Mouse (Mus musculus) skeletal muscle tissue, adult 2 months (tissue): ENCODE data around the gene Kif2c.
"Not testable (repeated sequence)": the region's sequence is repeated elsewhere in the genome, so short reads cannot be mapped to it uniquely, and the experiment has no call there.

Experiments used
- DNase-seq: peaks from one replicate; pipeline ENCODE4 v3.0.0-alpha.2; 2012; ENCODE audit warnings: low read depth, low spot score

Gene Kif2c

DNA sequence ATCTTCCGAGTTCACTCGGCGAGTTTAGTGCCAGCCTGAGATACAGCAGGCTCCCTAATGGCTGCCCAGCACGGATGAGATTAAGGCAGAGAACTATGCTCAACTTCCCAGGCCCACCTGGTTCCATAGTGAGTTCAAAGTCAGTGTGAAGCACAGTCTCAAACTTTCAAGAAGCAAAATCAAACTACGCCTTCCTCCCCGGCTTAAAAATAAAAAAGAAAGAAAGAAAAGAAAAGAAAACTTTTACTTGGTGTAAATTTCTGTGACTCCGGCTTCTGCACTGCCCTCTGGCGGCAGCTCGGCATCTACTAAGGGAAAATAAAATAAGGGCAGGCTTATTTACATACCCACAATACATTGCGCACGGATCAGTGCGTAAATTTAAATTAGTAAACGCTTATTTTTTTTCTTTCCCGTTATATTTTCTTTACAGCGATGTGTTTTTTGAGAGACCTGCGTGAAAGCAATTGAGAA is 7.0 kb upstream of the Kif2c start:
- DNase-seq, result peak; percentile 87

DNA sequence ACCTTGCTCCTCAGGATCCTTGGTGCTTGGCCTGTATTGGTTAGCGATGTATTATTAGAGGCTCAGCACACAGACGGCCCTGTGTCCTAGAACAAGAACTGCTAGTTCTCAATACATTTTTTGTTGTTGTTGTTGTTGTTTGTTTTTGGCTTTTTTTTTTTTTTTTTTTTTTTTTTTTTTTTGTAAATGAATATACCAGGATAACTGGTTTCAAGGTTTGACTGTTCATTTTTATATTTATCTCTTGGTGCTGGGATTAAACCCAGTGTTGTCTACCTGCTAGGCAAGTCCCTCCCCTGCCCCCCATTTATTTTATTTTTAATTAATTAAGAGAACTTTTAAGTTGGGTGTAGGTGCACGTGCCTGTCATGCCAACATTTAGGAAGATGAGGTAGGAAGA is 6.5 kb upstream of the Kif2c start:
- DNase-seq, result no peak

GRCm38 (mm10) chr4:117182759-117183096 is 289 bp upstream of the Kif2c start:
- not testable (repeated sequence) for DNase-seq

DNA sequence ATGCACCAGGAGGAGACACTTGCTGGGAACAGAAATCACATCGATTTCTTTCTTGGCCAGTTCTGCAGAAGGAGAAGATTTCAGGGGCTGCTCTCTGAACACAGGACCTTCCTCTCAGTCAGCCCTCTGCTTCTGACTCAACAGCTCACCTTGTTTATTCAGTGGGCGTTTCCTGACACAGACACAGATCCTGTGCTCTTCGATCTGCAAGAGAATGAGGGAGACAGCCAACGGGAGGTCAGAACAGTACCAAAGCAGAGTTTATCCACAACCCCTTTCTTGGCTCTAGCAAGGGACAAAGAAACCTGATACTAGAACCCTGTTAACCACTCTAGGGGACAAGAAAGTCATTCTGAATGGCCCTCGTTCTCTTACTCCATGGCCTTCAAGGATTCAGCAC is 12.5 kb downstream of the Kif2c start:
- no peak for DNase-seq

- DNase-seq, result no peak
Measured at GRCm38 (mm10) chr4:117161183-117161582, 21.3 kb downstream of the Kif2c start.

DNA sequence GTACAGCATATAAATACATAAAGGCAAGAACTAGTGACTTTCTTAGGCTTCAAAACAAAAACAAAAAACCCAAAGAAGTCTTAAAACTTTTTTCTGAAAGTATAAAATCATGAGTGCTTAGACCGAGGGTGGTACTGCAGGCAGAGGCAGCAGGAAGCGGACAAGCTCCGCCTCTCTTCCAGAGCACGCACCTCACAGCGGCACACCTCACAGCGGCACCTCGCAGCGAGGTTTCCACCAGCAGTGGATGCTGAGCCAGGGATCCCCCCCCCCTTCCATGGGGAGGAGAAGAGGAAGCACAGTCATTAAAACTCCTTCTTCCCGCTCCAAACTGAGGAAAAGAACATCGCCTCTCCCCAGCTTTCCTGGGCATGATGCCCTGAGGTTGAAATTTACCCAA is 22.8 kb downstream of the Kif2c start:
- no peak for DNase-seq

DNA sequence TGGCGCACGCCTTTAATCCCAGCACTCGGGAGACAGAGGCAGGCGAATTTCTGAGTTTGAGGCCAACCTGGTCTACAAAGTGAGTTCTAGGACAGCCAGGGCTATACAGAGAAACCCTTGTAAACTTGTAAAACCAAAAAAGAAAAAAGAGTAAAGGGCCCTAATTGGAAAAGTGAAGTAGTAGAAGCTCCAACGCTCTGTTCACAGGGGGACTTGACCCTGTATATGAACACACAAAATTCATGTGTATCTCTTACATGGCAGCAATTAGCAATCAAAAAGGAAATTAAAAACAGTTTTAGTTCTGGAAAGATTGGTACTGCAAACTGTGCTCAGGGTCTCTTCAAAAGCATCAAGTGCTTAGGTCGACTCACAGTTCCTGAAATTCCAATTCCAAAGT is 26.1 kb downstream of the Kif2c start:
- no peak for DNase-seq

DNA sequence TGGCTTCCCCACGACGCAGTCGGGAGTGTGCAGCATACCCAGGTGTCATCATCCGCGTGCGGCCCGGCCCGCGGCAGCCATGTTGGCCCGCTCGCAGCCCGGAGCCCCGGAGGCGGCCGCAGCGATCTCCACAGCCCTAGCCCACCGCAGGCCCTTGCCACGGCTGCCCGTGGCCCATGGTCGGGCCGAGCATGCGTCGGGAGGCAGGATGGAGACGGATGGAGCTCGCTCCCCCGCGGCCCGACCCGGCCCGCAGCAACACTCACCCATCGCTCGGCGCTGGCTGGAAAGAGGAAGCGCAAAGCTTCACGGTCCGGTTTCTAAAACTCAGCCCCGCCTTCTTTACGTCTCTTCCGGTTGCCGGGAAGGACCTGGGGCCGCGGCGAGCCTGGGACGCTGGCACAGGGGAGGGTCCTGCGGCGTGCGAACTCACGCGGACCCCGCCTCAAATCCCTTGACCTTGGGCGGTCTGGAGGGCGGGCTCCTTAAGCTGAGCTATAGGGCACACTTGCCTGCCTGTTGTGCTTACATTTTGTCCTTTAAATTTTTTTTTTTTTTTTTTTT is 26.6 kb downstream of the Kif2c start, which contains the start of gene Rps8:
Rps8 (minus strand) TSS at position 452 of the 564 bp plus-strand sequence.
- DNase-seq, result peak; percentile 82

- DNase-seq, result no peak
Measured at GRCm38 (mm10) chr4:117155020-117155791, 27.2 kb downstream of the Kif2c start.

- DNase-seq, result no peak
Measured at GRCm38 (mm10) chr4:117152714-117153113, 29.7 kb downstream of the Kif2c start.

- DNase-seq, result no peak
Measured at GRCm38 (mm10) chr4:117151416-117151815, 31.0 kb downstream of the Kif2c start.

- DNase-seq, result no peak
Measured at GRCm38 (mm10) chr4:117150212-117150733, 32.2 kb downstream of the Kif2c start.

GRCm38 (mm10) chr4:117149291-117150211 is 32.9 kb downstream of the Kif2c start:
- no peak for DNase-seq

- no peak for DNase-seq
Measured at GRCm38 (mm10) chr4:117148815-117149214, 33.6 kb downstream of the Kif2c start.

DNA sequence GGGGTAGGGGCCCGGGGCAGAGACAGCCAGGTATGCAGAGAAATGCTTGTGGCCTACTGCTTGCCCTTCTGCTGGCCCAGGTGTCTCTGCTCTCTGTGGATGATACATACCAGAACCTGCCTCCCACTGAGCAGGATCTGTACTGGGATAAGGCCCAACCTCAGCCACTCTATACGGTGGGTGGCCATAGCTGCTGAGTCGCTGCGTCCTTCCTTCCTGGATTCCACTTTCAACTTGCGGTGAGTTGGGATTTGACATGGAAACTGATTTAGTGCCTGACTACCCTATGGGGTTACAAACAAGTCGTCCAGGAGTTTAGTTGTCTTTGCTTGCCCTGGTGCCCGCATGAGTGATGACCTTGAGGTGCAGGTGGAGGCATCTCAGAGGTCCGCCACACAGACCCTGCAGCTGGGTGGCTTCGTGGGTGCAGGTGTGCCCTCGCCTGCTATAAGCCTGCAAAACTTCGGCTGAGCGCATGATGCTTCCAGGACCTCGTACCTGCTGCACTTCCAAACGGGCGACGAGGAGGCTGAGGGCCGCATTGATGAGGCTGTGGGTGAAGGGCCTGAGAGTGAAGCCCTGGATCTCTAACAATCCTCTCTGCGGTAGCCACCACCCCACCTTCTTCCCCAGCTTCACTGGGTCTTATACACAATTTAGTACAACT is 34.3 kb downstream of the Kif2c start:
- no peak for DNase-seq

GRCm38 (mm10) chr4:117146176-117146575 is 36.3 kb downstream of the Kif2c start:
- peak; percentile 82 for DNase-seq

GRCm38 (mm10) chr4:117145248-117145647 is 37.2 kb downstream of the Kif2c start:
- no peak for DNase-seq

DNA sequence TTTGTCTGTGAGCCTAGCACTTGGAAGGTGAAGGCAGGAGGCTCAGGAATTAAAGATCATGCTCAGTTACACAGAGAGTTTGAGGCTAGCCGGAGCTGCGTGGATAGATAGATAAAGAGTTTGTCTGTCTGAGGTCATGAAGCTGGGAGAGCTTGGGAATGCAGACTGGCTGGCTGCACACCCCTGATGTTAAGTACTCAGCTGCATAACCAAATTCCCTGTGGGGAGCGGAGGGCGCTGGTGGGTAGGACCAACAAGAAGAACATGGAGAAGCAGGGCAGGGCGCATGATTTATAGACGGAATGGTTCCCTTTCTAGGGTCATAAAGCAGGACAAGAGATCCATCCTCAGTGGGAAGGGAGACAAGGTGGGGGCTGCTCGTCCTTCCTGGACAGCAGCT is 39.4 kb downstream of the Kif2c start:
- DNase-seq, result no peak

DNA sequence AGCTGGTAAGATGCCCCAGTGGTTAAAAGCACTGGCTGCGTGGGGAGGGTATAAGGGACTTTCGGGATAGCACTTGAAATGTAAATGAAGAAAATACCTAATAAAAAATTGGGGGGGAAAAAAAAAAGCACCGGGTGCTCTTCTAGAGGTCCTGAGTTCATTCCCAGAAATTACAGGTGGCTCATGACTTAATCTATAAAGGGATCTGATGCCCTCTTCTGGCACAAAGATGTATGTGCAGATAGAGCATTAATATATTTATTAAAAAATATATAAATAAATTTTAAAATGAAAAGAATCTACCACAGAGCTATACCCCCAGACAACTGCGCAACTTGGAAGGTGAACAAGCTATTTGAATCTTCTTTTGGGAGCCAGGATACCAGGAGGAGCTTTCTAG is 41.8 kb downstream of the Kif2c start:
- DNase-seq, result no peak

DNA sequence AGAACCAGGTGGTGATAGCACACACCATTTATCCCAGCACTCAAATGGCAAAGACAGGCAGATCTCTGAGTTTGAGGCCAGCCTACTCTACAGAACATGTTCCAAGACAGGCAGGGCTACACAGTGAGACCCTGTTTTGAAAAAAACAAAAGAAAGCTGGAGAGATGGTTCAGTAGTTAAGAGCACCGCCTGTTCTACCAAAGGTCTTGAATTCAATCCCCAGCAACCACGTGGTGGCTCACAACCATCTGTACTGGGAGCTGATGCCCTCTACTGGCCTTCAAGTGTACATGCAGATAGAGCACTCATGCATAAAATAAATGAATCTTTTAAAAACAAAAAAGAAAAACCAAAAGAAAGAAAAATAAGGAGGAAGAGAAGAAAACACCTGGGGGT is 43.2 kb downstream of the Kif2c start:
- peak; percentile 49 for DNase-seq
